Mouse (Mus musculus) liver, embryonic 14.5 days (tissue): ENCODE measurements at regions not wholly inside any gene's neighbourhood (a gene's known extent, or its start where the extent isn't known, plus 50 kb on each side); places are given as distances from the start of the nearest gene placed in this dataset.

ENCODE experiments used
- CTCF ChIP-seq: IDR thresholded peaks from 2 replicates; pipeline ENCODE4 v1.5.1; 2016; ENCODE audit warnings: antibody characterized with exemption, low read depth, control low read depth
- EP300 ChIP-seq: IDR thresholded peaks from 2 replicates; pipeline ENCODE4 v1.6.1; 2016; ENCODE audit warnings: antibody characterized with exemption, low read depth

DNA sequence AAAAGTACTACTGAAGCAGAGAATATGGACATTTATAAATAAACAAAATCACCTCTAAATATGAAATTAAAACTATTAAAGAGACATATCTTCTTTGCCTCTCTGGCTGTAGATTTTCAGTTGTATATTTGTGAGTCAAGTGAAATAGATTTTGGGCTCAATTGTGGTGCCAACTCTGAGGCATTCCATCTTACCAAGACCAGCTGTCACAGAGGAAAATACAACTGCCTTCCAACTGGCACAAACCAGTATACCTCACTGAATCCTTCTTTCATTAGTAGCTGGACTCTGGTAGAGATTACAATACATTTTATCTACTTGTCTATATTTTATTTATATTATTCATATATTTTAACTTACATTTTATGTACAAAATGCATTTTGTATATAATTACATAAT lies 72.7 kb upstream of the Sgcd start:
- TF ChIP-seq CTCF = no peak
- TF ChIP-seq EP300 = no peak
